Mouse (Mus musculus): ENCODE results near the gene Cbx5. TPM values are rescaled to one million over a fixed set of nuclear protein-coding genes. Genes with fewer than 3 reads are reported as not detected.

The Cbx5 gene
- total RNA-seq (2012; rRNA removed) (94.9 and 99.6 TPM in 2 replicates), total RNA-seq (2014; rRNA removed) (152 and 171 TPM in 2 replicates), polyA plus RNA-seq (2012; ENCODE audit: insufficient read length, low read depth) (128 and 151 TPM in 2 replicates)

- peak within 1 kb of the TSS; percentile 59 to 77 (median 74) for H3K4me3 ChIP-seq (replicated peaks in 1 of 3; ENCODE audit: low read depth in 2 of 3, low read length in 2 of 3, poor library complexity in 1 of 3)
- TF ChIP-seq MYC (IDR thresholded peaks at IDR 0.05; ENCODE audit: low read depth, low read length), result peak; percentile 92
- peak; percentile 95 for TF ChIP-seq MAX (IDR thresholded peaks at IDR 0.05; ENCODE audit: low read length)
- no peak for TF ChIP-seq POLR2AphosphoS2 (IDR thresholded peaks at IDR 0.05; ENCODE audit: low read depth, low read length)
- TF ChIP-seq NRF1 (IDR thresholded peaks at IDR 0.05; ENCODE audit: low read depth, low read length), result peak; percentile 93
- TF ChIP-seq ELF1 (IDR thresholded peaks at IDR 0.05; ENCODE audit: low read depth, low read length), result peak; percentile 61; the same call in 1 of the 2 replicates
- TF ChIP-seq NELFE (IDR thresholded peaks at IDR 0.05; ENCODE audit: low read depth, low read length), result peak; percentile 95
- no peak for TF ChIP-seq RAD21 (IDR thresholded peaks at IDR 0.05; ENCODE audit: low read depth, low read length)
- TF ChIP-seq KAT2A (IDR thresholded peaks at IDR 0.05; ENCODE audit: insufficient replicate concordance, low read length), result 0 out of 2 replicates have a peak, but pooled peaks have one; percentile 65
- peak; percentile 67 for TF ChIP-seq BHLHE40 (IDR thresholded peaks at IDR 0.05; ENCODE audit: low read depth, low read length)
- peak; percentile 94 for TF ChIP-seq MXI1 (IDR thresholded peaks at IDR 0.05; ENCODE audit: low read depth, low read length)
- TF ChIP-seq TCF12 (IDR thresholded peaks at IDR 0.05; ENCODE audit: low read depth, low read length), result peak; percentile 76; the same call in 1 of the 2 replicates
- TF ChIP-seq ZMIZ1 (IDR thresholded peaks at IDR 0.05; ENCODE audit: low read depth, low read length), result peak; percentile 11; the same call in 1 of the 2 replicates
- TF ChIP-seq POLR2A (IDR thresholded peaks at IDR 0.05; ENCODE audit: low read depth, low read length), result peak; percentile 84
- TF ChIP-seq IRF4 (IDR thresholded peaks at IDR 0.05; ENCODE audit: low read depth, low read length), result no peak; the same call in 1 of the 2 replicates
- TF ChIP-seq E2F4 (IDR thresholded peaks at IDR 0.05; ENCODE audit: insufficient replicate concordance, low read depth, low read length), result peak; percentile 90; the same call in 1 of the 2 replicates
- no peak for TF ChIP-seq PAX5 (IDR thresholded peaks at IDR 0.05; ENCODE audit: low read length)
- H3K79me2 ChIP-seq (replicated peaks; ENCODE audit: control insufficient read depth, extremely low read depth, insufficient read depth, poor library complexity, severe bottlenecking), result peaks cover 74% of the 10 kb centered on the region
- H3K9me3 ChIP-seq (replicated peaks; ENCODE audit: low read length), result no peaks in the 10 kb centered on the region
- dilution Hi-C loops (cut with MboI; ENCODE audit: extremely low pct_ligation_motif_present, extremely low pct_unique_long_range_greater_than_20kb, low sequenced_read_pairs), result no loop called here
- H3K4me1 ChIP-seq (ENCODE audit: control insufficient read depth in 1 of 2, insufficient read depth in 2 of 2), result peaks cover 0 to 29% of the 10 kb centered on the region in 2 experiments; a peak in 3 of 4 replicates
- peak within 1 kb of the TSS; percentile 96 for H3K9ac ChIP-seq (ENCODE audit: insufficient read depth, low read depth)
- H3K36me3 ChIP-seq (replicated peaks in 1 of 2; ENCODE audit: control insufficient read depth in 1 of 2, insufficient read depth in 1 of 2, low read length in 1 of 2), result peaks cover 29 to 46% of the 10 kb centered on the region in 2 experiments
- peak; percentile 99 for DNase-seq (ENCODE audit: extremely low read depth)
- no peaks in the 10 kb centered on the region for H3K27me3 ChIP-seq (replicated peaks)
- in situ Hi-C loops (cut with MboI; ENCODE audit: low pct_ligation_motif_present, low pct_unique_long_range_greater_than_20kb, low sequenced_read_pairs), result no loop called here
- H3K4me2 ChIP-seq (ENCODE audit: insufficient read depth, low read depth, poor library complexity, severe bottlenecking), result peak within 1 kb of the TSS; percentile 99
- H3K27ac ChIP-seq (ENCODE audit: insufficient read depth, low read depth), result peak within 1 kb of the TSS; percentile 86
Observed at GRCm38 (mm10) chr15:103239685-103240159, at the start of gene Cbx5. TSS of gene Cbx5 (minus strand) at chr15:103239816.

- peaks cover 0 to 30% of the 10 kb centered on the region in 2 experiments; a peak in 2 of 4 replicates for H3K4me1 ChIP-seq (ENCODE audit: control insufficient read depth in 1 of 2, insufficient read depth in 2 of 2)
- no peak overlapping the region for H3K4me2 ChIP-seq (ENCODE audit: insufficient read depth, low read depth, poor library complexity, severe bottlenecking)
- dilution Hi-C loops (cut with MboI; ENCODE audit: extremely low pct_ligation_motif_present, extremely low pct_unique_long_range_greater_than_20kb, low sequenced_read_pairs), result no loop called here
Observed at GRCm38 (mm10) chr15:103285778-103286417, 46.3 kb upstream of the Cbx5 start.

More at GRCm38 (mm10) chr15:103285778-103286417, 46.3 kb upstream of the Cbx5 start:
- no peak overlapping the region for H3K9ac ChIP-seq (ENCODE audit: insufficient read depth, low read depth)
- in situ Hi-C loops (cut with MboI; ENCODE audit: low pct_ligation_motif_present, low pct_unique_long_range_greater_than_20kb, low sequenced_read_pairs), result no loop called here
- H3K4me3 ChIP-seq (replicated peaks in 1 of 3; ENCODE audit: low read depth in 2 of 3, low read length in 2 of 3, poor library complexity in 1 of 3), result no peak overlapping the region
- H3K79me2 ChIP-seq (replicated peaks; ENCODE audit: control insufficient read depth, extremely low read depth, insufficient read depth, poor library complexity, severe bottlenecking), result peaks cover 45% of the 10 kb centered on the region
- TF ChIP-seq JUND (conservative IDR thresholded peaks at IDR 0.05; ENCODE audit: low read depth, low read length) (no peak), NELFE (IDR thresholded peaks at IDR 0.05; ENCODE audit: low read depth, low read length) (no peak)
- no peaks in the 10 kb centered on the region for H3K27me3 ChIP-seq (replicated peaks)
- no peak for DNase-seq (ENCODE audit: extremely low read depth)
- no peaks in the 10 kb centered on the region for H3K9me3 ChIP-seq (replicated peaks; ENCODE audit: low read length)
- H3K36me3 ChIP-seq (replicated peaks in 1 of 2; ENCODE audit: control insufficient read depth in 1 of 2, insufficient read depth in 1 of 2, low read length in 1 of 2), result peaks cover 26 to 67% of the 10 kb centered on the region in 2 experiments
- H3K27ac ChIP-seq (ENCODE audit: insufficient read depth, low read depth), result no peak overlapping the region

Measured in CH12.LX (cell line).